Mouse (Mus musculus) bone marrow, adult 2 months (tissue): ENCODE measurements around the gene Aplf.

Source experiments
- CTCF ChIP-seq: fragments of 200-500 bp; IDR thresholded peaks from 2 replicates; pipeline ENCODE4 v1.5.1; 2011; ENCODE audit warnings: low read length, control low read depth; ENCODE audit not compliant: control insufficient read depth, insufficient read depth
- POLR2A ChIP-seq: fragments of 200-500 bp; IDR thresholded peaks from 2 replicates; pipeline ENCODE4 v1.6.1; 2011; ENCODE audit warnings: low read depth, mild to moderate bottlenecking, control low read depth, low read length, borderline replicate concordance; ENCODE audit not compliant: control insufficient read depth

DNA sequence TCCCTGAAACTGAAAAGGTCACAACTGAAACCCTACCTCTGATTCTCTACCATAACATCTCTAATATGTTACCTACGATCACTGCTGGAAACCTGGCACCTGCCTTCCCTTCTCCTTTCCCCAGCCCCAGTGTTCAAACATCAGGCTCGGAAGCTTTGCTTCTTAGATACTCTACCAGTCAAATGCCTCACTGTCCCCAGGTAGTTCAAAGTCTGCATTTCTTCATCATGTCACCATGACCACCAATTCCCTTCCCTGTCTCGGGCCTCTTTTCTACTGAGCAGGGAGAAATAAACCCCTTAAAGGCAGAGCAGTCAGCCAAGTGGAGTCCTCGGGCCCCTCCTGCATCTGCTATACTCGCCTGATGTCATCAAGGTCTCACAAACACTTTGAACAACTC, 20.2 kb downstream of the Aplf start:
- no peak for TF ChIP-seq CTCF
- no peak for TF ChIP-seq POLR2A
